Mouse (Mus musculus): ENCODE results near the gene Armcx1.
A peak's percentile ranks its signal among the peaks of the same experiment; 100 is the strongest.
"Not testable (repeated sequence)": the region's sequence is repeated elsewhere in the genome, so short reads cannot be mapped to it uniquely, and the experiment has no call there.

Gene Armcx1

GRCm38 (mm10) chrX:134717752-134718308 is at the start of gene Armcx1:
Armcx1 (plus strand) TSS chrX:134717963.
- peak; percentile 52 for DNase-seq (ENCODE audit: extremely low read depth, insufficient read length, low spot score)

- no peak for DNase-seq (ENCODE audit: extremely low read depth, insufficient read length, low spot score)
Measured at GRCm38 (mm10) chrX:134675022-134675421, 42.7 kb upstream of the Armcx1 start.

GRCm38 (mm10) chrX:134675959-134676358 is 41.8 kb upstream of the Armcx1 start:
- DNase-seq (ENCODE audit: extremely low read depth, insufficient read length, low spot score): no peak

GRCm38 (mm10) chrX:134684936-134685335 is 32.8 kb upstream of the Armcx1 start:
- no peak for DNase-seq (ENCODE audit: extremely low read depth, insufficient read length, low spot score)

GRCm38 (mm10) chrX:134686267-134686666 is 31.5 kb upstream of the Armcx1 start, which contains the start of gene Armcx4:
Armcx4 (plus strand) TSS chrX:134686519.
- DNase-seq (ENCODE audit: extremely low read depth, insufficient read length, low spot score): no peak

GRCm38 (mm10) chrX:134686739-134687171 is 31.0 kb upstream of the Armcx1 start:
- no peak for DNase-seq (ENCODE audit: extremely low read depth, insufficient read length, low spot score)

- DNase-seq (ENCODE audit: extremely low read depth, insufficient read length, low spot score): no peak
Measured at GRCm38 (mm10) chrX:134689676-134690075, 28.1 kb upstream of the Armcx1 start.

GRCm38 (mm10) chrX:134690871-134691539 is 26.8 kb upstream of the Armcx1 start:
- no peak for DNase-seq (ENCODE audit: extremely low read depth, insufficient read length, low spot score)

- no peak for DNase-seq (ENCODE audit: extremely low read depth, insufficient read length, low spot score)
Measured at GRCm38 (mm10) chrX:134691540-134691935, 26.2 kb upstream of the Armcx1 start.

- no peak for DNase-seq (ENCODE audit: extremely low read depth, insufficient read length, low spot score)
Measured at GRCm38 (mm10) chrX:134716863-134717262, 900 bp upstream of the Armcx1 start.

GRCm38 (mm10) chrX:134718524-134718923 is 761 bp downstream of the Armcx1 start:
- DNase-seq (ENCODE audit: extremely low read depth, insufficient read length, low spot score): peak; percentile 63

GRCm38 (mm10) chrX:134723762-134724161 is 6.0 kb downstream of the Armcx1 start:
- DNase-seq (ENCODE audit: extremely low read depth, insufficient read length, low spot score): not testable (repeated sequence)

GRCm38 (mm10) chrX:134729778-134730177 is 12.0 kb downstream of the Armcx1 start:
- DNase-seq (ENCODE audit: extremely low read depth, insufficient read length, low spot score): no peak

- no peak for DNase-seq (ENCODE audit: extremely low read depth, insufficient read length, low spot score)
Measured at GRCm38 (mm10) chrX:134737796-134738195, 20.0 kb downstream of the Armcx1 start.

- no peak for DNase-seq (ENCODE audit: extremely low read depth, insufficient read length, low spot score)
Measured at GRCm38 (mm10) chrX:134739160-134739559, 21.4 kb downstream of the Armcx1 start.

- no peak for DNase-seq (ENCODE audit: extremely low read depth, insufficient read length, low spot score)
Measured at GRCm38 (mm10) chrX:134741862-134742261, 24.1 kb downstream of the Armcx1 start.

GRCm38 (mm10) chrX:134746459-134746858 is 28.7 kb downstream of the Armcx1 start:
- peak; percentile 14 for DNase-seq (ENCODE audit: extremely low read depth, insufficient read length, low spot score)

- no peak for DNase-seq (ENCODE audit: extremely low read depth, insufficient read length, low spot score)
Measured at GRCm38 (mm10) chrX:134750764-134751592, 33.2 kb downstream of the Armcx1 start, which contains the start of gene Armcx6. Armcx6 (minus strand) TSS chrX:134751417.

- no peak for DNase-seq (ENCODE audit: extremely low read depth, insufficient read length, low spot score)
Measured at GRCm38 (mm10) chrX:134751910-134752309, 34.1 kb downstream of the Armcx1 start.

GRCm38 (mm10) chrX:134752584-134752983 is 34.8 kb downstream of the Armcx1 start:
- DNase-seq (ENCODE audit: extremely low read depth, insufficient read length, low spot score): no peak
